Mouse (Mus musculus) MEL (cell line): ENCODE data around the gene Nt5c1a. TPM values are rescaled to one million over a fixed set of nuclear protein-coding genes. Genes with fewer than 3 reads are reported as not detected.

ENCODE experiments used
- DNase-seq: peaks from one replicate; pipeline ENCODE4 v3.0.0; 2011; ENCODE audit warnings: low read depth, low spot score
- H3K27ac ChIP-seq: 2 replicates; pipeline ENCODE4 v1.5.1; 2012; ENCODE audit warnings: low read depth, mild to moderate bottlenecking, control low read depth, low read length, moderate library complexity; ENCODE audit not compliant: control insufficient read depth
- H3K27me3 ChIP-seq, 2 experiments: fragments of 150-350 bp in 1 of 2; sonication (generic) in 1 of 2; 2 replicates each; pipeline ENCODE4 v1.6.1; 2012; ENCODE audit warnings: low read length in 2 of 2, mild to moderate bottlenecking in 2 of 2, improper control_type of control experiment in 1 of 2, moderate library complexity in 1 of 2; ENCODE audit not compliant: insufficient read depth in 2 of 2, control insufficient read depth in 1 of 2
- H3K36me3 ChIP-seq, 2 experiments: 2 replicates each; pipeline ENCODE4 v1.6.1; 2012 to 2014; ENCODE audit warnings: low read length in 2 of 2, improper control_type of control experiment in 1 of 2, inconsistent platforms in 1 of 2, mild to moderate bottlenecking in 1 of 2; ENCODE audit not compliant: insufficient read depth in 2 of 2, control insufficient read depth in 1 of 2
- H3K4me1 ChIP-seq, 2 experiments: fragments of 150-350 bp in 1 of 2; sonication (generic) in 1 of 2; 2 replicates each; pipeline ENCODE4 v1.6.1; 2012; ENCODE audit warnings: low read length in 2 of 2, improper control_type of control experiment in 1 of 2, mild to moderate bottlenecking in 1 of 2; ENCODE audit not compliant: insufficient read depth in 2 of 2, control insufficient read depth in 1 of 2
- H3K4me3 ChIP-seq, 2 experiments: fragments of 150-350 bp in 1 of 2; sonication (generic) in 1 of 2; 2 replicates each; pipeline ENCODE4 v1.5.1; 2012; ENCODE audit warnings: low read depth in 2 of 2, low read length in 2 of 2, mild to moderate bottlenecking in 2 of 2, moderate library complexity in 2 of 2, control low read depth in 1 of 2, improper control_type of control experiment in 1 of 2; ENCODE audit not compliant: control insufficient read depth in 1 of 2, insufficient read depth in 1 of 2
- H3K79me2 ChIP-seq: 2 replicates; pipeline ENCODE4 v1.6.1; 2012; ENCODE audit warnings: mild to moderate bottlenecking, low read length, moderate library complexity; ENCODE audit not compliant: control insufficient read depth, poor library complexity, insufficient read depth
- H3K9ac ChIP-seq: 2 replicates; pipeline ENCODE4 v1.6.1; 2012; ENCODE audit warnings: low read depth, mild to moderate bottlenecking, control low read depth, low read length, moderate library complexity; ENCODE audit not compliant: control insufficient read depth, poor library complexity, severe bottlenecking
- H3K9me3 ChIP-seq: fragments of 150-350 bp; sonication (generic); replicated peaks from 2 replicates; pipeline ENCODE4 v1.6.1; 2012; ENCODE audit warnings: mild to moderate bottlenecking, low read length, improper control_type of control experiment, moderate library complexity; ENCODE audit not compliant: insufficient read depth
- BHLHE40 ChIP-seq: IDR thresholded peaks from 2 replicates; pipeline ENCODE4 v1.6.1; 2012; ENCODE audit warnings: low read depth, mild to moderate bottlenecking, inconsistent platforms, low read length, improper control_type of control experiment, borderline replicate concordance
- CHD1 ChIP-seq: IDR thresholded peaks from 2 replicates; pipeline ENCODE4 v1.6.1; 2012; ENCODE audit warnings: low read depth, mild to moderate bottlenecking, inconsistent platforms, low read length, improper control_type of control experiment
- CTCF ChIP-seq, 3 experiments: IDR thresholded peaks in 2 of 3; conservative IDR thresholded peaks in 1 of 3; 2 replicates each; pipeline ENCODE4 v1.5.1; 2011 to 2012; ENCODE audit warnings: low read length in 3 of 3, low read depth in 2 of 3, mild to moderate bottlenecking in 2 of 3, improper control_type of control experiment in 1 of 3, inconsistent platforms in 1 of 3, mixed read lengths in 1 of 3, moderate library complexity in 1 of 3; ENCODE audit not compliant: control insufficient read depth in 1 of 3, insufficient read depth in 1 of 3, poor library complexity in 1 of 3, severe bottlenecking in 1 of 3
- E2F4 ChIP-seq: IDR thresholded peaks from 2 replicates; pipeline ENCODE4 v1.6.1; 2011; ENCODE audit warnings: low read depth, low read length, improper control_type of control experiment, borderline replicate concordance
- EP300 ChIP-seq, 2 experiments: IDR thresholded peaks; 2 replicates each; pipeline ENCODE4 v1.6.1; 2011; ENCODE audit warnings: improper control_type of control experiment in 2 of 2, low read length in 2 of 2, low read depth in 1 of 2, mild to moderate bottlenecking in 1 of 2
- ETS1 ChIP-seq: IDR thresholded peaks from 2 replicates; pipeline ENCODE4 v1.6.1; 2012; ENCODE audit warnings: low read depth, mild to moderate bottlenecking, inconsistent platforms, low read length, improper control_type of control experiment, moderate library complexity
- GATA1 ChIP-seq: IDR thresholded peaks from 2 replicates; pipeline ENCODE4 v1.6.1; 2011; ENCODE audit warnings: low read depth, low read length, improper control_type of control experiment
- KAT2A ChIP-seq: conservative IDR thresholded peaks from 2 replicates; pipeline ENCODE4 v1.6.1; 2012; ENCODE audit warnings: low read depth, low read length, improper control_type of control experiment, inconsistent platforms
- MAFK ChIP-seq: IDR thresholded peaks from 2 replicates; pipeline ENCODE4 v1.6.1; 2011; ENCODE audit warnings: low read depth, mild to moderate bottlenecking, low read length, improper control_type of control experiment, borderline replicate concordance
- MAX ChIP-seq: IDR thresholded peaks from 2 replicates; pipeline ENCODE4 v1.6.1; 2011; ENCODE audit warnings: low read length, improper control_type of control experiment
- MAZ ChIP-seq: IDR thresholded peaks from 2 replicates; pipeline ENCODE4 v1.6.1; 2012; ENCODE audit warnings: low read depth, mild to moderate bottlenecking, inconsistent platforms, low read length, improper control_type of control experiment
- MYB ChIP-seq: IDR thresholded peaks from 2 replicates; pipeline ENCODE4 v1.6.1; 2011; ENCODE audit warnings: mild to moderate bottlenecking, low read depth, low read length, improper control_type of control experiment
- MYC ChIP-seq: IDR thresholded peaks from 2 replicates; pipeline ENCODE4 v1.6.1; 2011; ENCODE audit warnings: low read depth, mild to moderate bottlenecking, low read length, improper control_type of control experiment, moderate library complexity
- POLR2A ChIP-seq, 2 experiments: IDR thresholded peaks; 2 replicates each; pipeline ENCODE4 v1.6.1; 2011 to 2012; ENCODE audit warnings: low read length in 2 of 2, mild to moderate bottlenecking in 2 of 2, control low read depth in 1 of 2, improper control_type of control experiment in 1 of 2, low read depth in 1 of 2, moderate library complexity in 1 of 2; ENCODE audit not compliant: control insufficient read depth in 1 of 2, insufficient read depth in 1 of 2, poor library complexity in 1 of 2
- RAD21 ChIP-seq: IDR thresholded peaks from 2 replicates; pipeline ENCODE4 v1.6.1; 2011; ENCODE audit warnings: mild to moderate bottlenecking, low read depth, low read length, improper control_type of control experiment
- SIN3A ChIP-seq: IDR thresholded peaks from 2 replicates; pipeline ENCODE4 v1.6.1; 2012; ENCODE audit warnings: low read length, improper control_type of control experiment, inconsistent platforms
- SMC3 ChIP-seq: IDR thresholded peaks from 2 replicates; pipeline ENCODE4 v1.6.1; 2011; ENCODE audit warnings: low read depth, low read length, improper control_type of control experiment
- TAL1 ChIP-seq: IDR thresholded peaks from 2 replicates; pipeline ENCODE4 v1.6.1; 2012; ENCODE audit warnings: mild to moderate bottlenecking, inconsistent platforms, low read length, moderate library complexity, mixed read lengths
- TBP ChIP-seq: IDR thresholded peaks from 2 replicates; pipeline ENCODE4 v1.8.0; 2011; ENCODE audit warnings: low read depth, low read length, improper control_type of control experiment
- TCF12 ChIP-seq: IDR thresholded peaks from 2 replicates; pipeline ENCODE4 v1.6.1; 2014; ENCODE audit warnings: low read depth, mild to moderate bottlenecking, inconsistent platforms, low read length, improper control_type of control experiment, moderate library complexity
- USF2 ChIP-seq, 2 experiments: IDR thresholded peaks; 2 replicates each; pipeline ENCODE4 v1.6.1; 2011 to 2012; ENCODE audit warnings: improper control_type of control experiment in 2 of 2, low read length in 2 of 2, borderline replicate concordance in 1 of 2, inconsistent platforms in 1 of 2, low read depth in 1 of 2, mild to moderate bottlenecking in 1 of 2; ENCODE audit not compliant: insufficient read depth in 1 of 2
- ZC3H11A ChIP-seq: IDR thresholded peaks from 2 replicates; pipeline ENCODE4 v1.6.1; 2012; ENCODE audit warnings: low read depth, mild to moderate bottlenecking, inconsistent platforms, low read length, improper control_type of control experiment
- polyA plus RNA-seq, 2 experiments: library from polyadenylated mRNA; stranded (reverse) in 1 of 2; unstranded in 1 of 2; fragments of >175 nt in 1 of 2; fragments of >200 nt in 1 of 2; gene quantifications; 2 replicates each; pipeline versions ENCODE4 v1.2.1 to v1.2.4; 2012; ENCODE audit warnings: low replicate concordance in 2 of 2, low read depth in 1 of 2; ENCODE audit not compliant: insufficient read length in 2 of 2, insufficient read depth in 1 of 2, missing spikeins in 1 of 2
- total RNA-seq: library from RNA; depleted of rRNA; stranded (reverse); fragments of 300-350 nt; gene quantifications from 2 replicates; pipeline ENCODE4 v1.2.3, GENCODE M21; 2012

Nt5c1a gene
- total and polyA plus RNA-seq, 3 experiments = not detected

DNA sequence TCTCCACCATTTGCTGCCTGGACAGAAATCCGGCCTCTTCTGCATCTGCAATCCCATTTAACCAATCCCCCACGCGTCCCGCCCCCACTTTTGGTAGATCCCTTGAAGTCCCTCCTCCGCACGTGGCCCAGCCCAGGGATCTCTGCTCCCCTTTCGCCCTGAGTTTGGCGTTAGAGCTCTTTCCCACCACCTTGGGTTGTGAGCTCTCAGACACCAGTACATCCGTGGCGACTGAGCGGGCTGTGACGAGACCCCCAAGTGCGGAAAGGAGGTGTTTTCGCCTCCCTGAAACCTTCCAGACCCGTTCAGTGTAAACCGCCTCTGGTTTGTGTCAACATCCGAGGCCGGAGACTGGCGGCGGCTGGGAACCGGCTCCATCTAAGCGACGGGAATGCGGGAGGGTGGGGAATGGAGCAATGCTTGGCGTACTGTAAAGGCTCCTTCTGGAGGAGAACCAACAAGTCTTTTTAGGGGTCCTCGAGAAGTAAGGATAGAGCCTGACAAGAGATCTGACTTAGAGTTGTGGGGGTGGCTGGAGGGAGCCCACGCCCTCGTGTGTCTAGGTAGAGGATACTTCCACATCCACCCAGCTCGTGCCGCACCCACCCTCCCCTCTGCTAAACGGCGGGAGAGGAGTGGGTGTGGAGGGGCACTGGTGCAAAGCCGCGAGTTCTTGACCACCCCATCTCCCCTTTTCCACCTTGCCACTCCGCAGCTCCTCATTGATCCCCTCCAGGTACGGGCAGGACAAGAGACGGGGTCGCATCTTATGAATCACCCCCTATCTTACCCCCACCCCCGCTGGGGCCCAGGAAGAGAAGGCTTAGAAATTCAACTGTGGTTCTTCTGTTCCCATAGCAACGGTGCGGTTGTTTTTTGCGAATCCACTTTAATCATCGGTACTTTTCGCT is 18.7 kb upstream of the Nt5c1a start, which contains the start of gene Hpcal4:
Gene Hpcal4 (plus strand): TSS at position 900 of the 911 bp plus-strand sequence.
- H3K9me3 ChIP-seq = no peaks in the 10 kb centered on the region
- no peak for DNase-seq
- no peak within 1 kb of the TSS for H3K4me3 ChIP-seq
- no peak within 1 kb of the TSS for H3K9ac ChIP-seq
- H3K36me3 ChIP-seq = no peaks in the 10 kb centered on the region
- no peak for TF ChIP-seq MAX
- TF ChIP-seq EP300 (IDR thresholded peaks at IDR 0.05; ENCODE audit: low read depth in 1 of 2, low read length in 2 of 2) = no peak
- no peak for TF ChIP-seq GATA1
- TF ChIP-seq TCF12 = no peak
- TF ChIP-seq KAT2A = no peak
- TF ChIP-seq TAL1 = no peak
- TF ChIP-seq MAZ = no peak
- TF ChIP-seq MYC = no peak
- no peak for TF ChIP-seq POLR2A (IDR thresholded peaks at IDR 0.05; ENCODE audit: control insufficient read depth in 1 of 2, insufficient read depth in 1 of 2, low read depth in 1 of 2, low read length in 2 of 2, poor library complexity in 1 of 2)
- no peak for TF ChIP-seq MAFK
- H3K27me3 ChIP-seq = peaks cover 2 to 13% of the 10 kb centered on the region in 2 experiments; a peak in 3 of 4 replicates
- no peaks in the 10 kb centered on the region for H3K79me2 ChIP-seq
- H3K4me1 ChIP-seq = no peaks in the 10 kb centered on the region
- H3K27ac ChIP-seq = no peak within 1 kb of the TSS

- no peak overlapping the region for H3K27ac ChIP-seq
- H3K9ac ChIP-seq = no peak overlapping the region
- DNase-seq = no peak
- H3K4me1 ChIP-seq = no peaks in the 10 kb centered on the region
- H3K36me3 ChIP-seq = no peaks in the 10 kb centered on the region
- no peak overlapping the region for H3K4me3 ChIP-seq
- no peak for TF ChIP-seq CTCF (IDR thresholded peaks at IDR 0.05 in 2 of 3, conservative IDR thresholded peaks at IDR 0.05 in 1 of 3; ENCODE audit: control insufficient read depth in 1 of 3, insufficient read depth in 1 of 3, low read depth in 2 of 3, low read length in 3 of 3, poor library complexity in 1 of 3, severe bottlenecking in 1 of 3)
- no peak for TF ChIP-seq BHLHE40
- TF ChIP-seq GATA1 = no peak
- no peak for TF ChIP-seq ZC3H11A
- TF ChIP-seq ETS1 = no peak
- TF ChIP-seq SMC3 = no peak
- no peak for TF ChIP-seq TBP
- no peak for TF ChIP-seq POLR2A (IDR thresholded peaks at IDR 0.05; ENCODE audit: control insufficient read depth in 1 of 2, insufficient read depth in 1 of 2, low read depth in 1 of 2, low read length in 2 of 2, poor library complexity in 1 of 2)
- TF ChIP-seq E2F4 = no peak
- TF ChIP-seq MYC = no peak
- TF ChIP-seq USF2 (IDR thresholded peaks at IDR 0.05; ENCODE audit: borderline replicate concordance in 1 of 2, insufficient read depth in 1 of 2, low read depth in 1 of 2, low read length in 2 of 2) = no peak
- TF ChIP-seq MYB = no peak
- no peak for TF ChIP-seq SIN3A
- TF ChIP-seq CHD1 = no peak
- no peak for TF ChIP-seq RAD21
- TF ChIP-seq, all 39 proteins: peak for 0
- Histone ChIP-seq H3K27me3 (peaks cover 2 to 8% of the 10 kb centered on the region in 2 experiments; a peak in 2 of 4 replicates), H3K9me3 (no peaks in the 10 kb centered on the region), H3K79me2 (no peaks in the 10 kb centered on the region)
Measured at GRCm38 (mm10) chr4:123183239-123184056, 17.9 kb upstream of the Nt5c1a start.
